Mouse (Mus musculus) naive thymus-derived CD4-positive, alpha-beta T cell, adult 2 months (primary cell): ENCODE measurements at regions not wholly inside any gene's neighbourhood (a gene's known extent, or its start where the extent isn't known, plus 50 kb on each side); places are given as distances from the start of the nearest gene placed in this dataset.

ENCODE experiments used
- DNase-seq: peaks from one replicate; pipeline ENCODE4 v3.0.0-alpha.2; 2011; ENCODE audit warnings: low read depth

DNA sequence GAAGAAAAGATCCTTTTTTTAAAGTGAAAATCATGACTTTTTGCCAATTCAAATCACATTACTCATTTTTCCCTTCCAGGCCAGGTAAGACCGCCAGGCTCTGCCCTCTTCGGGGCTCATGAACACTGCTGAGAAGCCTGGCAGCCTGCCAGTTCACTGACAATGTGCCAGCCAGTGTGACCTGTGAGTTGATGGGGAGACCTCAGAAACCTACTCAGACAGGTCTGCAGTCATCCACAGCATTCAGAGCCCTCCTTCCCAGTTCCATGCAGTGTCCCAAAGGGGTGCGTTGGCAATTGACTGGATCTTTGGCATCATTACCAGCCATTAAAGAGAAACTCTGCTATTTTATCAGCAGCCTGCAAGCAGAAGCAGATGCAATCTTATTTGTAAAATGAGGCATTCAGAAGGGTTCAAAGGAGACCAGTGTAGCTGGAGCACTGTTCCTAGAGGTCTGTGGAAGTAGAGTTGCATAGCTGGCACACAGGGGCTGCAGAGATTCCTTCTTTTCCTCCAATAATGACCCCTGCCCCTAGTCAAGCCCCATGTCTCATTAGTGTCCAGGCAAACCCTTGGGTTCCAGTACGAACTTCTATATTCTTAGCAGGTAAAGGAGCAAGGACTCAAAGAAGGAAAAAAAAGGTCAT, 384.4 kb downstream of the Rapgef2 start:
- DNase-seq, result no peak

GRCm38 (mm10) chr3:78901016-78901837, 385.1 kb downstream of the Rapgef2 start:
- no peak for DNase-seq

GRCm38 (mm10) chr3:78899446-78900230, 386.7 kb downstream of the Rapgef2 start:
- no peak for DNase-seq

- no peak for DNase-seq
Observed at GRCm38 (mm10) chr3:78889326-78889725, 397.0 kb downstream of the Rapgef2 start.

DNA sequence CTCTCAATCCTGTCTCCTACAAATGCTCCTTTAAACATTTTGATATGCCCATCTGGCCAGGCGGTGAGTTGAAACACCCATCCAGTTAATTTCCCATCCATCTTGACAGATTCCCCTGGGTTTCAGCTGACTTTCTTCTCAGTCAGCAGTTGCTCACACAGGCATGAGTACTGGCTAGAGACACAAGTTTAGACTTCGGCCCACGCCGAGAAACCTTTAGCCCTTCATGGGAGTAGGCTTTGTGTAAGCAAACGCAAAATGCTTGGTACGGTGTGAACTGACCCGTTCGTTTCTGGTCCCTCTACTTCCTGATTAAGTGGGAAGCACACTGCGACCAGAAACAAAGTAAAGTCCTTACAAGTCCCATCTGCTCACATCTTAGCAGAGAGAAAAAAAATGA, 401.6 kb downstream of the Rapgef2 start:
- DNase-seq, result no peak

GRCm38 (mm10) chr3:78884029-78884428, 402.3 kb downstream of the Rapgef2 start:
- DNase-seq, result no peak

DNA sequence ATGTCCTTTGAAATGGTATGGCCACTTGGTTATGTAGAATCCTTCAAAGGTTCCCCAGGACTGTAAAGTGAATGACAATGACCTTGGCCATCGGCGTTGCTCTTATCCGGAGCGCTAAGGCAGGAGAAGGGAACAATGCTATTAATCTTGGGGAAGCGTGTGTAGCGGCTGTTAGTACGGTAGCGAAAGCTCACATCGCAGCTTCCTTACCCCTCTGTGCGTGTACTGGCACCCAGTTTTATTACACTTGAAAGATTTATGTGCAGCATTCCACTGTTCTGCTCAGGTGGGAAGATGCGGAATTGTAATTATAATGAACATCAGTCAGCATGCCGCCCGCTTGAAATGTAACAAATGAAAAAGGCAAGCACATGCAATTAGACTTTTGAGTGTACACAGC, 406.2 kb downstream of the Rapgef2 start:
- no peak for DNase-seq

- no peak for DNase-seq
Observed at GRCm38 (mm10) chr3:78877323-78877722, 409.0 kb downstream of the Rapgef2 start.

GRCm38 (mm10) chr3:78866896-78867295, 419.4 kb downstream of the Rapgef2 start:
- no peak for DNase-seq

- no peak for DNase-seq
Observed at GRCm38 (mm10) chr3:78866083-78866726, 420.1 kb downstream of the Rapgef2 start.

DNA sequence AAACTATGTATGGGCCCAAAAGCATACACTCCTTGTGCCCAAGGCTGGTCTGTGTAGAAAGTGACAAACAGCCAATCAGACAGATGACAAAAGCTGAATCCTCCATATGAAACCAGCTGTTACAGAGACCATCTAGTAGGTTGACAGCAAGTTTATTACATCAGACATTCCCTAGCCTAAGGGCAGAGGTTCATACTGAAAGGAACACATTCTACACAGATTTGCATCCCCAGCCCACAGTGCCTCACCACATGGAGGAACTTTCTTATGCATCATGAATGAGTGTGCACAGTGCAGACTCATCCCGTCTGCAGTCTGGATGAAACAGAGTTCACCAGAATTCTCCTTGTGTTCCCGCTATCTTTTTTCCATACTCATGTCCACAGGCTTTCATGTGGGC, 423.3 kb downstream of the Rapgef2 start:
- no peak for DNase-seq

GRCm38 (mm10) chr3:78846617-78847318, 439.5 kb downstream of the Rapgef2 start:
- no peak for DNase-seq

GRCm38 (mm10) chr3:78841173-78841572, 445.1 kb downstream of the Rapgef2 start:
- no peak for DNase-seq

- DNase-seq, result no peak
Observed at GRCm38 (mm10) chr3:78836824-78837223, 449.5 kb downstream of the Rapgef2 start.

- DNase-seq, result no peak
Observed at GRCm38 (mm10) chr3:78825505-78825904, 460.8 kb downstream of the Rapgef2 start.

DNA sequence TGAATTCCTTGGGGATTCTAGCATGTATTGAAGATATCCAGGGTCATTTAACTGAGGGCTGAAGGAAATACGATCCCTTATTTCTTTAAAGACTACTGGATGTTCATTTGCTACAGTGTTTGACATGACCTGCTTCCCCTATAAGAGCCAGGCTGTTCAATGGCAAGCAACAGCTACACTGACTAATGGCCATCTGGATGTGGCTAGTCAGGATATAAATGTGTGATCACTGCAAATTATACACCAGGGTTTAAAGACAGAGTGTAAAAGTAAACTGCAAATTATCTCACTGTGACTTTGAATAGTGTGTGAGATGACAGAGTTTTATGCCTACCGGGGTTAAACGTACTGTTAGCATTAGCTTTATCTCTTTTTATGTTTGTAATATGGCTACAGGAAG, 473.9 kb downstream of the Rapgef2 start:
- no peak for DNase-seq

GRCm38 (mm10) chr3:78810431-78811152, 475.7 kb downstream of the Rapgef2 start:
- no peak for DNase-seq

GRCm38 (mm10) chr3:78803176-78803575, 483.1 kb downstream of the Rapgef2 start:
- DNase-seq, result no peak

- DNase-seq, result no peak
Observed at GRCm38 (mm10) chr3:78795951-78796455, 490.3 kb downstream of the Rapgef2 start.

- DNase-seq, result no peak
Observed at GRCm38 (mm10) chr3:78792440-78793057, 493.8 kb downstream of the Rapgef2 start.
